Mouse (Mus musculus): ENCODE measurements around the gene Wdfy4.

GRCm38 (mm10) chr14:33189230-33189629, 3.9 kb upstream of the Wdfy4 start:
- TF ChIP-seq CTCF (IDR thresholded peaks at IDR 0.05; ENCODE audit: extremely low read depth, insufficient read depth, insufficient read length, insufficient replicate concordance) (no peak), POLR2A (IDR thresholded peaks at IDR 0.05; ENCODE audit: low read depth, low read length) (no peak)
